ENCODE assay signal across 20 mouse cellular contexts in the genomic region with DNA sequence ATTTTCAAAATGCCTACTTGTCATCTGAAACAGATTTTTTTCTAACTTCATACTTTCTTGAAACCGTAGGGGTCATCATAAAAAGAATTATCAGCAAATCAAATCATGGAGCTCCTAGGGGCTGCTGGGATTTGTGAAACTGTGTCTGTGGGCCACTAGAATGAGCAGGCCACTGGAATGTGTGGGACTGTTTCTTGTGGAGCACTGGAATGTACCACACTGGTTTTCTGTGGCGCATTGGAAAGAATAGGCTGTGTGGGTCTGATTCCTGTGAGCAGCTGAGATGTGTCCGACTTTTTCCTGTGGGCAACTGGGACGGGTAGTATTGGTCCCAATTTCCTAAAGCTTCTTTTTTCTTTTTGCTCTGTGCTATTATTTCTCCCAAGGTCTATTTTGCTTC.
DNase-seq lines count a peak whose midpoint lies in the region; ATAC-seq and TF ChIP-seq lines count a peak whose summit lies in the region.
"Had no signal": no experiment of that assay in that cellular context is flagged by ENCODE, and none has a peak within 500 bp of the region (broad histone marks: within the 10 kb centered on the region; RNA-seq: fewer than 3 reads in every experiment).

No protein-coding gene starts in this region.

- H3K4me2 ChIP-seq in forebrain, embryonic 15.5 days (replicated peaks): no peak overlapping the region
- H3K4me2 ChIP-seq in forebrain, embryonic 13.5 days: no peak overlapping the region
- no peak overlapping the region for H3K4me2 ChIP-seq in myocyte (ENCODE audit: low read depth)
- H3K4me2 ChIP-seq: heart, embryonic 13.5 days; hindbrain, embryonic 12.5 days had no signal

- DNase-seq in cerebellum, adult 11 months: peak; percentile 12
- DNase-seq in cerebellum, adult 8-10 months: no peak
- DNase-seq in Muller cell, postnatal 12 days (ENCODE audit: inconsistent ontology term): peak; percentile 62
- DNase-seq in kidney, postnatal 4 days: no peak
- DNase-seq: adrenal gland, postnatal 10 days; B cell, adult 2 months; gastrocnemius, postnatal 36 days; heart, adult 11 months; heart, postnatal 36 days; kidney, adult 11 months had no signal

- H3K9ac ChIP-seq in forebrain, embryonic 15.5 days (replicated peaks): no peak overlapping the region
- H3K9ac ChIP-seq in forebrain, embryonic 13.5 days: no peak overlapping the region
- H3K9ac ChIP-seq: forebrain, postnatal 0 days; heart, embryonic 13.5 days; hindbrain, embryonic 12.5 days had no signal

- no peaks in the 10 kb centered on the region for H3K36me3 ChIP-seq in forebrain, embryonic 15.5 days
- H3K36me3 ChIP-seq in forebrain, embryonic 13.5 days (ENCODE audit: poor library complexity, severe bottlenecking): no peaks in the 10 kb centered on the region
- no peaks in the 10 kb centered on the region for H3K36me3 ChIP-seq in myocyte (ENCODE audit: control insufficient read depth, insufficient read depth)
- H3K36me3 ChIP-seq: embryonic facial prominence, embryonic 10.5 days; G1E; heart, embryonic 13.5 days; hindbrain, embryonic 12.5 days had no signal

- no peak for TF ChIP-seq POLR2A in myocyte (IDR thresholded peaks at IDR 0.05; ENCODE audit: insufficient read length, low read depth)

- H3K27me3 ChIP-seq in forebrain, embryonic 15.5 days: no peaks in the 10 kb centered on the region
- H3K27me3 ChIP-seq in forebrain, embryonic 13.5 days: no peaks in the 10 kb centered on the region
- no peaks in the 10 kb centered on the region for H3K27me3 ChIP-seq in myocyte (ENCODE audit: control insufficient read depth, insufficient read depth, insufficient read length)
- H3K27me3 ChIP-seq: heart, embryonic 13.5 days; hindbrain, embryonic 12.5 days had no signal

- H3K4me3 ChIP-seq in forebrain, embryonic 15.5 days: no peak overlapping the region
- no peak overlapping the region for H3K4me3 ChIP-seq in forebrain, embryonic 13.5 days
- no peak overlapping the region for H3K4me3 ChIP-seq in myocyte
- H3K4me3 ChIP-seq: embryonic facial prominence, embryonic 10.5 days; heart, embryonic 13.5 days; hindbrain, embryonic 12.5 days had no signal

- 66% methylated on average over 4 of the region's 4 CpGs for WGBS in forebrain, embryonic 15.5 days
- 63% methylated on average over 4 of the region's 4 CpGs for WGBS in forebrain, embryonic 13.5 days

- H3K4me1 ChIP-seq in forebrain, embryonic 15.5 days: peaks cover 12% of the 10 kb centered on the region; the same call in 1 of the 2 replicates
- H3K4me1 ChIP-seq in forebrain, embryonic 13.5 days: peaks cover 9% of the 10 kb centered on the region; the same call in 1 of the 2 replicates

- H3K9me3 ChIP-seq in forebrain, embryonic 15.5 days: no peaks in the 10 kb centered on the region
- H3K9me3 ChIP-seq in forebrain, embryonic 13.5 days (replicated peaks): no peaks in the 10 kb centered on the region
- H3K9me3 ChIP-seq: embryonic facial prominence, embryonic 10.5 days; G1E; heart, embryonic 13.5 days; hindbrain, embryonic 12.5 days had no signal

- H3K79me2 ChIP-seq in myocyte (ENCODE audit: control insufficient read depth, insufficient read depth): no peaks in the 10 kb centered on the region

- 0 out of 2 replicates have a peak overlapping the region, but pooled peaks have one; percentile 28 for H3K27ac ChIP-seq in forebrain, embryonic 15.5 days (replicated peaks)
- H3K27ac ChIP-seq in forebrain, embryonic 13.5 days: no peak overlapping the region
- H3K27ac ChIP-seq: embryonic facial prominence, embryonic 10.5 days; heart, embryonic 13.5 days; hindbrain, embryonic 12.5 days; hindbrain, postnatal 0 days had no signal

- ATAC-seq in forebrain, embryonic 15.5 days (replicated peaks): no peak
- ATAC-seq in forebrain, embryonic 13.5 days: no peak
- ATAC-seq: CD4-positive, CD25-positive, alpha-beta regulatory T cell, adult 4 months had no signal

- H3ac ChIP-seq in myocyte (ENCODE audit: control insufficient read depth, insufficient read length): no peak overlapping the region

TF ChIP-seq in myocyte, 11 proteins besides CTCF, POLR2A, EP300 and RAD21:
- peak in 2 of 3 experiments; percentile 41 to 72 for TF ChIP-seq MYOD1 (IDR thresholded peaks at IDR 0.05; ENCODE audit: control insufficient read depth in 1 of 3, insufficient read length in 2 of 3, low read depth in 2 of 3)
- no peak for TF ChIP-seq POLR2AphosphoS2 (IDR thresholded peaks at IDR 0.05; ENCODE audit: insufficient read length, low read depth)
- TF ChIP-seq MYOG (IDR thresholded peaks at IDR 0.05; ENCODE audit: control insufficient read depth in 1 of 3, insufficient read depth in 1 of 3, insufficient read length in 2 of 3, low read depth in 2 of 3): peak in 1 of 3 experiments; percentile 48
- TF ChIP-seq MAX (IDR thresholded peaks at IDR 0.05; ENCODE audit: low read depth): no peak

Comparison
In these comparisons a context has a peak if more than half of its experiments do, and no peak if none do; other contexts are left out.
1. DNase-seq: peak in cerebellum, adult 11 months (single experiment) and Muller cell, postnatal 12 days (single experiment); none in cerebellum, adult 8-10 months (single experiment) and kidney, postnatal 4 days (0 of 2).